Mouse (Mus musculus) lung, embryonic 16.5 days (tissue): ENCODE results near the gene Nrxn3. TPM values are rescaled to one million over a fixed set of nuclear protein-coding genes. Genes with fewer than 3 reads are reported as not detected.

ENCODE experiments used
- ATAC-seq: fragments of 200-750 bp; cut with Nextera tagmentation; 2 replicates; pipeline ENCODE4 v1.8.0; 2017; ENCODE audit warnings: low read depth, mild to moderate bottlenecking, moderate library complexity
- H3K27ac ChIP-seq: fragments of 300-500 bp; sonication (generic); 2 replicates; pipeline ENCODE4 v1.5.1; 2014; ENCODE audit warnings: mild to moderate bottlenecking, control low read depth, low read length
- H3K27me3 ChIP-seq: fragments of 300-500 bp; sonication (generic); 2 replicates; pipeline ENCODE4 v1.6.1; 2014; ENCODE audit warnings: low read depth, low read length, mixed read lengths; ENCODE audit not compliant: control insufficient read depth, insufficient read depth
- H3K36me3 ChIP-seq: fragments of 300-500 bp; sonication (generic); 2 replicates; pipeline ENCODE4 v1.6.1; 2014; ENCODE audit warnings: low read length; ENCODE audit not compliant: control insufficient read depth, insufficient read depth
- H3K4me1 ChIP-seq: fragments of 300-500 bp; sonication (generic); replicated peaks from 2 replicates; pipeline ENCODE4 v1.6.1; 2014; ENCODE audit warnings: low read length, mixed read lengths; ENCODE audit not compliant: control insufficient read depth, insufficient read depth
- H3K4me2 ChIP-seq: fragments of 300-500 bp; sonication (generic); 2 replicates; pipeline ENCODE4 v1.6.1; 2014; ENCODE audit warnings: low read depth, low read length, control low read depth
- H3K4me3 ChIP-seq: fragments of 300-500 bp; sonication (generic); 2 replicates; pipeline ENCODE4 v1.5.1; 2014; ENCODE audit warnings: mild to moderate bottlenecking, low read length, control low read depth
- H3K9ac ChIP-seq: fragments of 300-500 bp; sonication (generic); 2 replicates; pipeline ENCODE4 v1.6.1; 2014; ENCODE audit warnings: low read length, control low read depth
- H3K9me3 ChIP-seq: fragments of 300-500 bp; sonication (generic); 2 replicates; pipeline ENCODE4 v1.6.1; 2016; ENCODE audit warnings: low read length; ENCODE audit not compliant: control insufficient read depth
- WGBS: fragments of 180-500 bp; shearing (Covaris S2); extraction: QIAGEN DNeasy Blood & Tissue Kit; methylation state at CpG from one replicate; pipeline ENCODE4 v1.1.7; 2014; 5-methylcytosine and 5-hydroxymethylcytosine counted together
- polyA plus RNA-seq: library from polyadenylated mRNA; unstranded; fragments of >200 nt; fragmentation: Nextera tagmentation; extraction: Ambion mirVana; gene quantifications from 2 replicates; pipeline ENCODE4 v1.2.1, GENCODE M21; 2015

The Nrxn3 gene
- polyA plus RNA-seq, 1 experiment from 2014 or later: 3.1 TPM

GRCm38 (mm10) chr12:89505121-89505764 is 782.6 kb downstream of the Nrxn3 start:
- 47% methylated on average over 2 of the region's 2 CpGs for WGBS
- no peak overlapping the region for H3K9ac ChIP-seq
- H3K27me3 ChIP-seq: no peaks in the 10 kb centered on the region
- no peaks in the 10 kb centered on the region for H3K36me3 ChIP-seq
- no peak overlapping the region for H3K4me3 ChIP-seq
- no peaks in the 10 kb centered on the region for H3K4me1 ChIP-seq
- ATAC-seq: no peak
- H3K27ac ChIP-seq: no peak overlapping the region
- no peaks in the 10 kb centered on the region for H3K9me3 ChIP-seq
- H3K4me2 ChIP-seq: no peak overlapping the region

- H3K4me3 ChIP-seq: no peak overlapping the region
Measured at GRCm38 (mm10) chr12:89508970-89509369, 786.3 kb downstream of the Nrxn3 start.

GRCm38 (mm10) chr12:89513759-89514158 is 791.1 kb downstream of the Nrxn3 start:
- Histone ChIP-seq H3K27ac (no peak overlapping the region), H3K4me1 (no peaks in the 10 kb centered on the region), H3K4me2 (no peak overlapping the region), H3K27me3 (no peaks in the 10 kb centered on the region), H3K36me3 (no peaks in the 10 kb centered on the region), H3K4me3 (no peak overlapping the region), H3K9me3 (no peaks in the 10 kb centered on the region), H3K9ac (no peak overlapping the region)
- ATAC-seq: peak; percentile 23; the same call in 1 of the 2 replicates
- 38% methylated on average over 7 of the region's 7 CpGs for WGBS

More at GRCm38 (mm10) chr12:89508970-89509369, 786.3 kb downstream of the Nrxn3 start:
- no peaks in the 10 kb centered on the region for H3K27me3 ChIP-seq
- no peak overlapping the region for H3K9ac ChIP-seq
- no peak overlapping the region for H3K27ac ChIP-seq
- H3K36me3 ChIP-seq: no peaks in the 10 kb centered on the region
- ATAC-seq: no peak
- H3K9me3 ChIP-seq: no peaks in the 10 kb centered on the region
- H3K4me1 ChIP-seq: no peaks in the 10 kb centered on the region
- no peak overlapping the region for H3K4me2 ChIP-seq

- H3K9me3 ChIP-seq: no peaks in the 10 kb centered on the region
- no peak overlapping the region for H3K4me3 ChIP-seq
- no peak overlapping the region for H3K9ac ChIP-seq
- H3K27ac ChIP-seq: no peak overlapping the region
- no peaks in the 10 kb centered on the region for H3K27me3 ChIP-seq
- H3K4me1 ChIP-seq: no peaks in the 10 kb centered on the region
- 81% methylated on average over 6 of the region's 6 CpGs for WGBS
- H3K4me2 ChIP-seq: no peak overlapping the region
- no peak for ATAC-seq
- H3K36me3 ChIP-seq: no peaks in the 10 kb centered on the region
Measured at GRCm38 (mm10) chr12:89516046-89516445, 793.4 kb downstream of the Nrxn3 start.

- 23% methylated on average over 4 of the region's 4 CpGs for WGBS
- Histone ChIP-seq H3K36me3 (no peaks in the 10 kb centered on the region), H3K9ac (no peak overlapping the region), H3K27me3 (no peaks in the 10 kb centered on the region), H3K4me2 (no peak overlapping the region), H3K4me3 (no peak overlapping the region), H3K27ac (no peak overlapping the region), H3K9me3 (no peaks in the 10 kb centered on the region), H3K4me1 (no peaks in the 10 kb centered on the region)
- ATAC-seq: no peak
Measured at GRCm38 (mm10) chr12:89530679-89531350, 808.1 kb downstream of the Nrxn3 start.

GRCm38 (mm10) chr12:89551291-89551690 is 828.6 kb downstream of the Nrxn3 start:
- H3K9me3 ChIP-seq: no peaks in the 10 kb centered on the region
- H3K27me3 ChIP-seq: no peaks in the 10 kb centered on the region
- ATAC-seq: no peak
- no peaks in the 10 kb centered on the region for H3K36me3 ChIP-seq
- 41% methylated on average over 2 of the region's 2 CpGs for WGBS
- no peak overlapping the region for H3K4me3 ChIP-seq
- H3K4me1 ChIP-seq: no peaks in the 10 kb centered on the region
- no peak overlapping the region for H3K4me2 ChIP-seq
- H3K27ac ChIP-seq: no peak overlapping the region
- no peak overlapping the region for H3K9ac ChIP-seq

GRCm38 (mm10) chr12:89553223-89553880 is 830.7 kb downstream of the Nrxn3 start:
- no peak overlapping the region for H3K4me3 ChIP-seq
- 61% methylated on average over 4 of the region's 4 CpGs for WGBS
- no peak overlapping the region for H3K27ac ChIP-seq
- no peaks in the 10 kb centered on the region for H3K27me3 ChIP-seq
- no peaks in the 10 kb centered on the region for H3K4me1 ChIP-seq
- H3K9ac ChIP-seq: no peak overlapping the region
- H3K36me3 ChIP-seq: no peaks in the 10 kb centered on the region
- H3K9me3 ChIP-seq: no peaks in the 10 kb centered on the region
- no peak for ATAC-seq
- H3K4me2 ChIP-seq: no peak overlapping the region

GRCm38 (mm10) chr12:89554171-89554570 is 831.5 kb downstream of the Nrxn3 start:
- Histone ChIP-seq H3K4me3 (no peak overlapping the region), H3K4me2 (no peak overlapping the region), H3K27me3 (no peaks in the 10 kb centered on the region), H3K36me3 (no peaks in the 10 kb centered on the region), H3K4me1 (no peaks in the 10 kb centered on the region), H3K9ac (no peak overlapping the region), H3K9me3 (no peaks in the 10 kb centered on the region), H3K27ac (no peak overlapping the region)
- 59% methylated on average over 2 of the region's 2 CpGs for WGBS
- no peak for ATAC-seq

GRCm38 (mm10) chr12:89554740-89555430 is 832.2 kb downstream of the Nrxn3 start:
- H3K4me3 ChIP-seq: no peak overlapping the region
- H3K27me3 ChIP-seq: no peaks in the 10 kb centered on the region
- H3K4me1 ChIP-seq: no peaks in the 10 kb centered on the region
- no peaks in the 10 kb centered on the region for H3K36me3 ChIP-seq
- no peak for ATAC-seq
- H3K9ac ChIP-seq: no peak overlapping the region
- no peaks in the 10 kb centered on the region for H3K9me3 ChIP-seq
- WGBS: 65% methylated on average over 2 of the region's 2 CpGs
- no peak overlapping the region for H3K4me2 ChIP-seq
- no peak overlapping the region for H3K27ac ChIP-seq
